Mouse (Mus musculus): ENCODE measurements at regions not wholly inside any gene's neighbourhood (a gene's known extent, or its start where the extent isn't known, plus 50 kb on each side); places are given as distances from the start of the nearest gene placed in this dataset.

DNA sequence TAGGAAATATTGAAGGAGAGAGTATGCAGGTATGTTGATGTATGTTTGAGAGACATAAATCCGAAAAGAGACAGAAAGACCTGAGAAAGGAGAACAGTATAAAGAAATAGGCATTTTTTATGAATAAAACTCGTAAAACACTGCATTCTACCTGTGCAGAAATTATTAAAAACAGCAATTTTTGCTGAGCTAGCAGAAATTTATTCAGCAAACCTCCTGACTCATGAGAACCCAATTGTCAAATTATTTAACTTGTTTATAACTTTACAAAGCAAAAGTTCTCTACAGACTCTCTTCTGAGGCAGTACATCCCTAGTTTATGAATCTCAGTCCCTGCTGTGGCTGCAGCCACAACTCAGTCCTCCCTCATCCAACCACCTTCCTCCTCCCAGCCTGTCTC lies 191.0 kb upstream of the Noct start:
- no peak for DNase-seq

DNA sequence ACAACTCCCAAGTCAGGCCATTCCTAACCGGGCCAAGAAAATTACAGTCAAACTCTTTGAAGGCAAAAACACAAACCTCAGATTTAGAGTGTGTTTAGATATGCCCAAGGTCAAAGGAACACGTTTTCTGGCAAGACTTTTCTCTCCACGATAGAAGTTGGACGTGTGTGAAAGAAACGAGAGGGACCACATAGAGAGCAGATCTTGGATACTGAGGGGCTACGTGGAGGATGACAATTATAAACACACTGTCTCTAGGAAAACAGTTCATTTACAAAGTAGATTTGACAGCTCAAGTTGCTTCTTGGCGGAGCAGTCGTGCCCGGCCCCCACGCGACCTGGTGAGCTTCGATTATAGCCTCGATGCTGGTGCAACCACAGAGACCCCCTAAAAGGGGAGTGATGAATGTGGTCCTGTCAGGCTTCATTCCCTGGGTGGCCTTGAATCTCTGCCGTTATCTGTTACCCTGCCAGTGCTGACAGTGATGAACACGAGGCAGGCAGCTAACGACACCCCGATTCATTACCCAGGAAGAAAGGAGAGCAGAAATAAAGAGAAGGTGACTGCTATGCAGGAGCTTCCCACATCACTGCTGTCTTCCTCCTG lies 187.4 kb upstream of the Noct start:
- DNase-seq: no peak

DNA sequence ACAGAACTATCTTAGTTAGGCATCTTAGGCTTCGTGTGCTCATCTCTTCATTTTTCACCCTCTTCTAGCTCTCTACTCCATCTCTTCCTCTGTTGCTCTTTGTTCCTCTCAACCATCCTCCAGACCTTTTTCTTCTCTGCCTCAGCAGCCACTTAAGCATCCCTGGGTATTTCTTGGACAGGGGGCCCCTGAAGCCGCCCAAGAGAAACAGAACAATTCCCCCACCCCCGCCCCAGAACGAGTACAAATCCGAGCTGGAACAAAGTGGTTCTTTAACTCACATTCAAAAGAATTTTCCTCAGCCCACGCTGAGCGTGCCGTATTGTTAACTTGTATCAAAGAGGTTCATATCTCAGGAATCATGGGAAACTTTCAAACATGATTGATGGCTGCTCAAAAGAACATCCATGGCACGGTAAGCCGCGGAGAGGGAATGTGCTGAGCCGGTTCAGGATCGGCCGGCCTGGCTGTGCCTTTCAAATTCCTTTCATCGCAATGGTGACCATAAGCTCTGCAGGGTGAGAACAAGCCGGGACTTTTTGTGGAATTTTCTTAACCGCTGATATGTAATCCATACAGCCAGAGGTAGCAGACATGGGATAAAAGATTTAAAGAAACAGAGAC lies 181.9 kb upstream of the Noct start:
- DNase-seq: no peak

DNA sequence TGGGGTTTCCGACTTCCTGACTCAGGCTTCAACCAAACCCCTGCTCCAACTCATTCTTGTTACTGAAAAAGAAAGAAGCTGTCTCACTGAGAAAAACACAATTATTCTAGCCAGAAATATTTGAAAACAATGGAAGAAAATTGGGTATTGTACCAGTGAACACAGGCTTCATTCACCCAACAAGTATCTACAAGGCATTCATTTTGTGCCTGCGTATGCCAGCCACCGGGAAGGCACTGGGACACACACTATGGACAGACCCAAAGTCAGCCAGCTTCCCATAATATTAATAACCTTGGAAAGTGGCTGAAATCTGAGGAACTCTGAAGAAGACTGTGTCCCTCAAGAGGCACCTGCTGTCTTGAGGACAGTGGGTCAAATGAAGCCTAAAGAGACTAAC lies 175.5 kb upstream of the Noct start:
- no peak for DNase-seq

DNA sequence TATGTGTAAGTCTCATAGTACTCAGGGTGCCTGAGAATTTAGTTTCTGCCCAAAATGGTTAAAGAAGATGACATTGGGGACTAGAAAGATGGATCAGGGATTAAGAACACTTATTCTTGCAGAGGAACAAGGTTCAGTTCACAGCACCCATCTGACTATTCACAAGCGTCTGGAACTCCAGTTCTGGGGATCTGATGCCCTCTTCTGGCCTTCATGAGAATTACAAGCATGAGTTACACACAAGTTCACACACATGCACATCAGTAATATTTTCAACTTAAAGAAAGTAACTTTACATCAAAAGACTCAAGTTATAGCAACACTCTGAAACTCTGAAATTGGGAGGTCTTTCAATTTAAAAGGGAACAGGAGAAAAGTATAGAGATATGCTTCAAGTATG lies 174.1 kb upstream of the Noct start:
- no peak for DNase-seq

DNA sequence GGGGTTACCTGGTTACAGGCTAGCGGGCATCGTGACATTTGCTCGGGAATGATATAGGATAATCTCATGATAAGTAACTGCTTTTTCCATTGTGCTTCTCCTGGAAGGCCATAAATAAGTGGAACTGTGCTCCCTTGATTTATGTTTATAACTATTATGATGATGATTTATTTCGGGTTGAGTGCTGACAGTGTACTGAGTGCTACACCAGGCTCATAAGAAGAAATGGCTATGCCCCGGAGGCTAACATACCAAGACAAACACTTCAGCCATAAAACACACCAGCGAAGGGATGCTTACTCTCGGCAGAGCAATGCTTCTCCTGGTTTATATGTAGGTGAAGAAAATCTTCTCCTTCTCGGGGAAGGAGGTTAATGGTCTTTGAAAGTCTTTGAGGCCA lies 169.2 kb upstream of the Noct start:
- no peak for DNase-seq

DNA sequence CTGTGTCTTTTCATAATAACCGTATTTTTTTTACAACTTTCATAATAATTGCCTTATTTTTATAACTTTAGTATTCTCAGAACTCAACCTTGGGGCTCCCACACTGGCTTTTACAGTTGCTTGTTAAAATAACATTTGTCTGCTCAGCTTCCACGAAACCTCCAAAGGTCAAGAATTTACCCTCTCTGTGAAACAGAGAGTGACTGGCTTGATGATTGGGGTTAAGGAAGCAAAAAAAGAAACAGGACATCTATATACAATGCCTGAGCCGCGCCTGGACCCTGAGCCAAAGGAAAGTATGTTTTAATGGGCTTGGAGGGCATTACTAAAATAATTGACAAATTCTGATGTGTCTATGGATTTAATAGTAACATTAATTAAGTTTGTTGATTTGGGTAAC lies 160.0 kb upstream of the Noct start:
- DNase-seq: no peak

DNA sequence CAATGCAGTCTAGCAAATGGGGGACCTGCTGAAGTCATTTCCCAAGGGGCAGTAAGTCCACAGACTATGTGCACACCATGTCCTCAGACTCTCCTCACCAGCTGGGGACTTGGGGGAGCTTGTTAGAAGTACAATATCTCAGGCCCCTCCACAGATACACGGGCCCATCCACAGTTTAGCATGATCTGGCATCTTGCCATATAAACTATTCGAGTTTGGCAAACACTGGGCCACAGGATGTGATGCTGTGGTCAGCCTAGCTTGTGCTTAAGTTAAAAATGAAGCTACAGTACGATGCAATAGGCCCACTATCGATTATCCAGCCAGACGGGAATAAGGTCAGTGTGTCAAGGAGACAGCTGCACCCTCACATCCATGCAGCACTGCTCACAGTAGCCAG lies 157.9 kb upstream of the Noct start:
- DNase-seq: no peak

DNA sequence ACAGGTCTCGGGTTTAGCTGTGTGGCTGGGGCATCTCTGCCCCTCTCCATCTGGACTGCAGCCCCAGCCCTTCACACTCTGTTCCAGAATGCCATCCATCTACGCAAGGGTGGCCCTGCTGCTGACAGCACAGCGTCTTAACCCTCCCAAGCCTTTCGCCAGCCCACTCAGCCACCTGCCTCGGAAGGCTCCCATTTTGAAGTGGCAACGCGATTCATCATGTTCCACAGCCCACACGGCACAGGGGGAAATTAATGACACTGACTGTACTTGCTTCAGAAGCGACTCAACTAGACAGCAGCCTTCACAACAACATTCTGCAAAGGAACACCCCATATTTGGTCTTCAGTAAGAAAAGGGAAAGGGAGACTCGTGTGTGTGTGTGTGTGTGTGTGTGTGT lies 151.8 kb upstream of the Noct start:
- no peak for DNase-seq

DNA sequence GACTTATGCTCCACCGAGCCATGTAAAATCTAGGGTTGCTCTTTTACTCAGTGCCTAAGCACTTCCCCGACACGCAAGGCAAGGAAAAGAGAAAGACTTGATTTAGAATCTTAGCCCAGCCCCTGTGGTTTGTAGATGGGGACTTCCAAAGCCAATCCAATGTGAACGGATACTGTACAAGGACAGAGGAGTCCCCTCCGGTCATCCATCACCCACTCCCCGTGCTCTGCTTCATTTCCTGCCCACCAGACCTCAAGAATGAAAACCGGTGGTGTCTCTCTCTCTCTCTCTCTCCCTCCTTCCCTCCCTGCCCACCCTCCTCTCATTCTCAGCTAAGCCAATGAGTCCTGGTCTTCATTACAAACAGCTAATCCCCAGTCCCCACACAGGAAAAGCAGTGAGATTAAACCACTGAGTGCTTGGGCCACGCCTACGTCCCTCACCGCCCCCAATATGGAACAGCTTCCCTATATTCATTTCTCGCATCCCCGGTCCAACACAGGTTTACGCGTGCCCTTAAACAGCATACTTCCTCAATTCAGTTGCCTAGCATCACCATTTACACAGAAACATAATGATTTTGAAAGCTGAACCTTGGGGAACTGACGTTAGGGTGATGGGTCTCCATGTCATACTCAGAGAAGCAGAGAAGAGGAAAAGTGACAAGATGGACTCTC lies 151.1 kb upstream of the Noct start:
- DNase-seq: no peak

DNA sequence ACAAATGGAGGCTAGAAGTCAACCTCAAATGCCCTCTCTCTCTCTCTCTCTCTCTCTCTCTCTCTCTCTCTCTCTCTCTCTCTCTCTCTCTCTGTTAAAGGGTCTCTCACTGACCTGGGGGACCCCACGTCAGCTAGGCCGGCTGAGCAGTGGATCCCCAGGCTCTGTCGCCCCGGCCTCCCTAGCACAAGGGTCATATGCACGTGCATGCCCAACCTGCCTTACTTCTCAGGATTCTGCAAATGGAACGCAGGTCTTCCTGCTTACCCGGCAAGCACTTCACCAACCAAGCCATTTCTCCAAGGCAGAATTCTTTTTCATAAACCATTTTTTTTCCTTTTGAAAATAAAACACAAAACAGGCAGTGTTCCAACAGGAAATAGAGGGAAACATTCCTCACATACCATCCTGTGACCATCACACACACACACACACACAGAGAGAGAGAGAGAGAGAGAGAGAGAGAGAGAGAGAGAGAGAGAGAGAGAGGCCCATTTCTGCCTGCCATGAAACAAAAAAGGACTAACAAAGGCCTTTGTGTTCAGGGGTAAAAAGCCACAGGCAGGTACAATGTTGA lies 150.4 kb upstream of the Noct start:
- DNase-seq: no peak

DNA sequence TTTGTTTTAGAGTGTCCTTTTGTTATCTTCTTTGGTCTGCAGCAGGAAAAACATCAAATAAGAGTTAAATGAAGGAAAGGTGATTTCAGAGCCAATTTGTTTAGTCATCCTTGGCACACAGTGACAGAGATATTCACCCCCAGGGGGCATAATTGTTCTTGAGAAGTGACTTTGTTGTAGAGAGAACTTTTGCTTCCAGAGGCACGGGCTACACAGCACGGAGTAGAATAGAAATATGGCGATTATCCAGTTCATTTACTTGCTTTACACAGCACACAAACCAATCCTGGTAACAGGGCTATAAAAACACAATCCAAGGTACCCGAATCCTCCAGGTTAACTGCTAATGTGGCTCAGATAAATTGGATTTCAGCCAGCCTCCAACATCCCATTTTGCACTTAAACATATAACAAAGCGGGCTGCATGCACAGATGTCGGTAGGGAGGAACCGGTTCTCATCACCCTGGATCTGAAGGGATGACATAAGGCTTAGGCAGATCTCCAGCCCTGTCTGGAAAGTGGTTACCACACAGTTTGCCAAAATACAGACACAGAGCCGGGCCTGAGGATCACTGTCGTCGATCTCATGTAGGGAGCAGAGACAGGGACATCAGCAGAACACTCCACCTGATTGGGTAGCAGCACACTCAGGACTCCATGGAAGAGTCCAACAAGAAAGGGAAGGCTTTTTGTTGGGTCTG lies 148.9 kb upstream of the Noct start:
- DNase-seq: no peak

DNA sequence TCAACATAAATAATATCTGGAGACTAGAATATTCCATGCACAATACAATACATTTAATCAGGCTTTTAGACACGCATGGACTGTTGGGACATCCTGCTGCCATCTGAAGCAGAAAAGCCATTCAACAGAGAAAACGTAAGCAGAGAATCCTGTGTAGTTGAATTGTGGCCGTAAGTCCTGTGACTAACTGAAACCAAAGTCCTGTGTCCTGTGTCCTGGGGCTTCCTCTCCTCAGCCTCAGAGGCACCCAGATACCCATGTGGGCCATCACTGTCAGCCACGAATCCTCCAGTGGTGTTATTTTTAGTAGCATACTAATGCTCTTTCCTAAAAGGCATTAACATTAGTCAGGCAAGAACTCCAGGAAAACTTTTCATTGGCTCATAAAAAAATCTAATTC lies 145.8 kb upstream of the Noct start:
- DNase-seq: no peak

DNA sequence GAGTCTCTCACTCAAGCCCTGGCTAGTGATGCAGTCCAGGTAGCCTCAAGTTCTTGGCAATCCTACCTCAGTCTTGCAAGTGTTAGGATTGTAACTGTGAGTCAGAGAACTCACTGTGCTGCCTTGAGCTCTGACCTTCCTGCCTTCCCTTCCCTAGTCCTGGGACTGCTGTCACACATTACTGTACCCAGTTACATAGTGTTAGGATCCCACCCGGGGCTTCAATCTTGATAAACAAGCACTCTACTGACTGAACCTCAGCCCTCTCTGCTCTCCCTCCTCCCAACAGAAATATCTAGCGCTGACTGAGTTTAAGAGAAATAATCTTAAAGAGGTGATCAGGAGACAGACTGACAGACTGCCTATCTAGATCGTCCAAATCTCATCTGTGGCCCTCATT lies 143.8 kb upstream of the Noct start:
- DNase-seq: no peak

DNA sequence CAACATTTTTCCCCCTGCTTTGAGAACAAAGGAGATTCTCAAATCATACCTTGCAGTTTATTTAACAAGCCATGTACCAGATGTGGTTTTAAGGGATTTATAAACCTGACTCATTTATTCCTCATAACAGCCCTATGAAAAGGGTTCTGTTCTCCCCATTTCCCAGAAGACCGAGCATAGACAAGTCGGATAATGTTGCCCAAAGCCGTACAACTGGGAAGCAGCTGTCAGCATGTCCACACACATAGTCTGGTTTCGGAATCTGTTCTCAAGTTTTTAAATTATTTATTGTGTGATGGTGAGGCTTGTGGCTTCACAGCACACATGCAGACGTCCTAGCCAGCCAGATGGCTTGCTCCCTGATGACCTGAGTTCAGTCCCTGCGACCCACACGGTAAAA lies 143.4 kb upstream of the Noct start:
- DNase-seq: no peak

DNA sequence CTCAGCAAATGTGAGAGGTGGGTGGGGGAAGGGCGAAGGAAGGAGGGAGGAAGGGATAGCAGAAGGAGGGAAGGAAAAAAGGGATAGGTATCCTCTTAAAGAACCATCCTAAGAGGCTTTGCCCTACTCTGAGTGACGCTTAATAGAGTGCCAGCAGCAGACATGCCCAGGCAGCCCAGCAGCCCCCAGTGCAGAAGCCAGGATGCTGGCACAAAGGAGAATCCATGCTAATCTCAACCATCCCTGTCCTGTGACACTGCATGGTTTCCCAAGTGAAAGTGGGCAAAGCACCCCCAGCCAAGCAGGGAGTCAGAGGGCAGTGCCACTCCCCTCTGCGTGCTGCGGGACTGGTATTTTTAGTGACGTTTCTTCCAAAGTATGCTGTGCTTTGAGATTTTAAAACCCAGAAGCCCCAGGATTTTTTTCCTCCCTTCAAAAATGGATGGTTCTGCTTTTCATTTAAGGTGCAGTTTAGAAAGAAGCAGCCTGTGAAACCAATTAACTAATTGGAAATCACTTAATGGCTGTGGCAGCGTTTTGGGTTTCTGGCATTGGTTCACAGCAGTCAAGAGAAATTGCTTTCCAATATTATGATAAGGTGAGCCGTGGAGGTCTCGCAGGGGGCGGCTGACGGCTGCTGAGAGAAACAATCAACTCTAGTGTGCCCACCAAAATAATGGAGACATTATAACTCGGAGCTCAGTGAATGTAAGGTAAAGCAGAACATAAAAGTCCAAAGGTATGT lies 141.2 kb upstream of the Noct start:
- no peak for DNase-seq

DNA sequence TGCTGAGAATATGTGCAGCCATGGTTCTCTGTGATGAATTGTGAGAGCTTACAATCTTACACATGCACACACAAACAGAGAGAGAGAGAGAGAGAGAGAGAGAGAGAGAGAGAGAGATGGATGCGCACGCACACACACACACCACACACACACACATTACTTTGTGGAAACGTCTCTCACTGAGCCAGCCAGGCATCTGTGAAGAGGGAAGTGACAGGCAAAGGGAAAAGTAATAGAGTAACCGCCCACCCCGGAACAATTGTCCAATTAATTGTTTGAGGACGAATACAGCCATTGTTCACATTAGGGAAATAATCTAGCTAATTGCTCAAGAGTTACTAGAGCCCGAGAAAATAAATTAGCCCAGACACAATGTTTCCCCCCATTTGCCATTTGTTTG lies 140.7 kb upstream of the Noct start:
- DNase-seq: no peak

DNA sequence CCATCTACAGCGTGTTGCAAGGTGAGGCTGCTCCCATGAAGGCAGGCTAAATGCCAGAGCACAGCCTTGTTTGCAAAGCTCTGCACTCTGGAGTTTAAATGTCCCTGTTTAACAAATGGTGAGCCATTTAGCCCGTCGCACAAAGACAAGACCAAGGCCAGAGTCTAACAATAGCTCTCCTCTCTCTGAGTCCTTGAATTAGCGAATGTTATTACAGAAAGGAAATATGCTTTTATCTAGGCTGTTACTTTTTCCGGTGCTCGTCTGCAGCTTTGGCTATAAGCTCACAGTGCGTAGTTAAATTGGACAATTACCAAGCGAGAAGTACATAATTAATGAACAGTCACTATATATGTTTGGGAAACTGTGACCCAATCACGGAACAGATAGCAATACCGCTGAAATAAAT lies 137.8 kb upstream of the Noct start:
- DNase-seq: peak; percentile 23

DNA sequence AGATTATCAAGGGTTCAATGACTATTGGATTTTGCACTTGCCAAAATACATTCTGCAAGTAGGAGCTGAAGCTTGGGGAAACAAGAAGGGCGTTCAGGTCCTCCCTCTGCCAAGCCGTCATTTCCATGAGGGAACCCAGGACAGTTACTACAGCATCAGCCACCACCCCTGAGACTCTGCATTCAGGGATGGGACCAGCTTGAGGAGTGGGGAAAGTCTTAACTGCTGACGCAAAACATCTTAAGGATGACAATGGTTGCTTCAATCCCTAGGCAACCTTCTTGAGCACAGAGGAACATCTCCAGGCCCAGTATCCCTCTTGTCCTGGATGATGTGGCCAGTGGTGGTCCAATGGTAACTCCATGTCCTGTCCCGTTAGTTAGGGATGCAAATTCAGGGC lies 137.2 kb upstream of the Noct start:
- DNase-seq: no peak

DNA sequence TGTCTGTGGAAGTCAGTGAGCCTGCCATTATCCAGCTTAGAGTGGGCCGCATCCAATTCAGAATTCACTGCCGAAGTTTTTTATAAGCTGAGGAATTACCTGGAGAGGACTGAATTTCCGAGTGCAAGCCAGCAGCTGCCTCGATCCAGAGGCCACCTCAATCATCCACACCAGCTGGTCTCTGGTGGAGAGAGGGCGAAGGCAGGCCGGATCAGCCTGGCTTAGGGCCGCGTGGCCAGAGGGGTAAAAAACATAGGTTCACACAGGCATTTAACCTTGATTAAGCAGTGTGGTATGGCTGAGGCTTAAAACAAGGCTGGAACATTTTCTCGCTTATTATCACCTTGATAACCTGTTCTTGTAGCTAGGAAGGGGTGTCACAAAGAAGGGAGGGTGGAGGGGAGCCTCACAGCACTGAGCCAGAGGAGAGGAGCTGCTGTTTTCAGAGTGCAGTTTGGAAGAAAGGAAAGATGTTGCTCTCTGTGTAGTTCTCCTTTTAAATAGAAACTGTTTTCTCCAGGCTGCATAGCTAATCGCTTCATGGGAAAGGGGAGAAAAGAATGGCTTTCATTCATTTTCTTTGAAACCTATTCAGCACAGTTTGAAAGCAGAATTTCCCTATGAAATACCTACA lies 135.1 kb upstream of the Noct start:
- DNase-seq: no peak

DNA sequence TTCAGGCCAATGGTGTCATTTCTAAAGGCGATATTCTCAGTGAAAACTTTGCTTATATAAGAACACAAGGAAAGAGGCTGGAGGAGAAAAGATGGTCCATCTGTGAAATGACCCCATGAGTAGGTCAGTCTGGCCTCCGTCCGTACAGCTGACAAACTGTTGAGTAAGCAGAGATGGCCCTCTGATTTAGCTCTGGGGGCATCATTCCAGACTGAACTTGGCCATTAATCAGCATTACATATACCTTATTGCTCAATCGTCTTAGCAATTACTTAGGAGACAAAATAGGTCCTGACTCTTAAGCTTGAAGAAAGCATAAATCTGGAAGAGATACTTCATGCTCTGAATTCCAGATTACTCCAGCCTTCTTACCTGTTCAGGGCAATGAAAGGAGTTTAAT lies 132.8 kb upstream of the Noct start:
- DNase-seq: no peak
